Mouse (Mus musculus): ENCODE measurements around the gene Fgfr2. TPM values are rescaled to one million over a fixed set of nuclear protein-coding genes. Genes with fewer than 3 reads are reported as not detected.

The Fgfr2 gene
- polyA plus RNA-seq, 1 experiment from 2014 or later, result 133 TPM

DNA sequence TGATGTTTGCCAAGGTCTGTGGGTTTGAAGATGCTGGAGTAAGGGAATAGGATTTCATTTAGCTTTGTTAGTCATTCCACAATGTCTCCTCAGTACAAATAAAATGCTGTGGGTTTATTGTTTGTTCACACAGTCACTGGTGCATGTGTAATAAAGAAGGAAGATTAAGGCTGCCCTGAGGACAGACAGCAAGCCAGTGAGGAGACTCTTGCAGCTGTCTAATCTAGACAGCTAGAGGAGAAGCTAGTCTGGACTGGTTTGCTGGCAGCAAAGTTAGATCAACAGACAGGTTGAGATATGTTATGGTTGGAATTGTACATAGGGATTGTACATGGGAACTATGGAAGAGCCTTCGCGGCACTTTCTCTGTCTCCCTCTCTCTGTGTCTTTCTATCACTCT is 2115.9 kb downstream of the Fgfr2 start:
- Histone ChIP-seq H3K4me1 (ENCODE audit: control insufficient read depth, insufficient read depth, low read length) (no peaks in the 10 kb centered on the region), H3K4me3 (ENCODE audit: low read length) (no peak overlapping the region), H3K4me2 (replicated peaks; ENCODE audit: low read depth, low read length) (no peak overlapping the region), H3K27ac (ENCODE audit: low read depth, low read length) (no peak overlapping the region), H3K9me3 (ENCODE audit: control insufficient read depth, low read length) (peaks cover 17% of the 10 kb centered on the region), H3K9ac (ENCODE audit: low read depth, low read length) (no peak overlapping the region), H3K36me3 (ENCODE audit: control insufficient read depth, insufficient read depth, low read length) (no peaks in the 10 kb centered on the region), H3K27me3 (ENCODE audit: control insufficient read depth, insufficient read depth, low read length) (no peaks in the 10 kb centered on the region)
- 96% methylated on average over 2 of the region's 2 CpGs for WGBS
- no peak for ATAC-seq (ENCODE audit: low FRiP score, low TSS enrichment)

DNA sequence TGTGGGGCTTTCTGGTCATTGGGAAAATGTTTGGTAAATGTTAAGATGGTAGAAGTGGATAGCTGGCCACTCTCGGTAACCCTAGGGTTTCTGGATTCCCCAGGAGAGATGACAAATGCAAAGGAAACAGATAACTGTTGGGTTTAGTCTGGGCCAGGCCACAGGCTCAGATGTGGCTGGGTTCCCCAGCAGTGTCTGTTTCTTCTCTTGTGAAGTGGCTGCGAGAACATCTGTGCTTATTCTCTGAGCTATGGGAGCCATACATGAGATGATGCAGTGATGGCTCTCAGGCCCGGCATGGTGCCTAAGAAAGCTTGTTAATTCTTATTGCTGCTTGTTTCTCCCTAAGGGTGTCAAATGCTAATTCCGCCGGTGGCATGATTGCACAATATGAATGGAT is 2119.1 kb downstream of the Fgfr2 start:
- WGBS, result 94% methylated on average over 5 of the region's 5 CpGs
- Histone ChIP-seq H3K9ac (ENCODE audit: low read depth, low read length) (no peak overlapping the region), H3K4me1 (ENCODE audit: control insufficient read depth, insufficient read depth, low read length) (no peaks in the 10 kb centered on the region), H3K27ac (ENCODE audit: low read depth, low read length) (no peak overlapping the region), H3K27me3 (ENCODE audit: control insufficient read depth, insufficient read depth, low read length) (no peaks in the 10 kb centered on the region), H3K36me3 (ENCODE audit: control insufficient read depth, insufficient read depth, low read length) (no peaks in the 10 kb centered on the region), H3K9me3 (ENCODE audit: control insufficient read depth, low read length) (peaks cover 17% of the 10 kb centered on the region), H3K4me2 (replicated peaks; ENCODE audit: low read depth, low read length) (no peak overlapping the region), H3K4me3 (ENCODE audit: low read length) (no peak overlapping the region)
- no peak for ATAC-seq (ENCODE audit: low FRiP score, low TSS enrichment)

GRCm38 (mm10) chr7:131001976-131002726 is 2121.0 kb downstream of the Fgfr2 start:
- no peak for ATAC-seq (ENCODE audit: low FRiP score, low TSS enrichment)
- Histone ChIP-seq H3K4me1 (ENCODE audit: control insufficient read depth, insufficient read depth, low read length) (no peaks in the 10 kb centered on the region), H3K9me3 (ENCODE audit: control insufficient read depth, low read length) (peaks cover 14% of the 10 kb centered on the region), H3K4me2 (replicated peaks; ENCODE audit: low read depth, low read length) (no peak overlapping the region), H3K9ac (ENCODE audit: low read depth, low read length) (no peak overlapping the region), H3K27me3 (ENCODE audit: control insufficient read depth, insufficient read depth, low read length) (no peaks in the 10 kb centered on the region), H3K27ac (ENCODE audit: low read depth, low read length) (no peak overlapping the region), H3K4me3 (ENCODE audit: low read length) (no peak overlapping the region), H3K36me3 (ENCODE audit: control insufficient read depth, insufficient read depth, low read length) (no peaks in the 10 kb centered on the region)
- 79% methylated on average over 12 of the region's 12 CpGs for WGBS

DNA sequence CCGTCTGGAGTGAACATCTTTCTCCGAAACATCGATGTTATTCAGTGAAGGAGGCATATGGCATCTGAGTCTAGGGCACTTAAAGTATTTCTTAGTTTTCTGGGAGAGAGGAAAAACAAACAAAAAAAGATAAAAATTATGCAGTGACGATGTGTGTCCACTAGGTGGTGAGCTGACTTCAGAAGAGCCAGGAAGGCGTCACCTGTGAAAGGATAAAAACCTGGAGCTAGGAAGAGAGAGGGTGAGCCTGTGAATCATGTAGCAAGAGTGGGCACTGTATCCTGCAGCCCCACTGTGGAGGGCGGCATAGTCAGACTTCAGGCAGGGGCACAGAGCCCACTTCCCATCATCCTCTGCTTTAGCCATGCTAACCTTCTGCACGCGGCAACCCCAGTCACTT is 2129.2 kb downstream of the Fgfr2 start:
- no peak for ATAC-seq (ENCODE audit: low FRiP score, low TSS enrichment)
- Histone ChIP-seq H3K9ac (ENCODE audit: low read depth, low read length) (no peak overlapping the region), H3K27me3 (ENCODE audit: control insufficient read depth, insufficient read depth, low read length) (no peaks in the 10 kb centered on the region), H3K4me2 (replicated peaks; ENCODE audit: low read depth, low read length) (no peak overlapping the region), H3K4me3 (ENCODE audit: low read length) (no peak overlapping the region), H3K27ac (ENCODE audit: low read depth, low read length) (no peak overlapping the region), H3K9me3 (ENCODE audit: control insufficient read depth, low read length) (no peaks in the 10 kb centered on the region), H3K4me1 (ENCODE audit: control insufficient read depth, insufficient read depth, low read length) (no peaks in the 10 kb centered on the region), H3K36me3 (ENCODE audit: control insufficient read depth, insufficient read depth, low read length) (no peaks in the 10 kb centered on the region)
- WGBS, result 51% methylated on average over 8 of the region's 8 CpGs

- H3K27ac ChIP-seq (ENCODE audit: low read depth, low read length), result no peak overlapping the region
- no peak overlapping the region for H3K9ac ChIP-seq (ENCODE audit: low read depth, low read length)
- H3K9me3 ChIP-seq (ENCODE audit: control insufficient read depth, low read length), result no peaks in the 10 kb centered on the region
- no peaks in the 10 kb centered on the region for H3K36me3 ChIP-seq (ENCODE audit: control insufficient read depth, insufficient read depth, low read length)
- H3K4me2 ChIP-seq (replicated peaks; ENCODE audit: low read depth, low read length), result no peak overlapping the region
- WGBS, result 86% methylated on average over 13 of the region's 13 CpGs
- ATAC-seq (ENCODE audit: low FRiP score, low TSS enrichment), result no peak
- H3K27me3 ChIP-seq (ENCODE audit: control insufficient read depth, insufficient read depth, low read length), result no peaks in the 10 kb centered on the region
- H3K4me3 ChIP-seq (ENCODE audit: low read length), result no peak overlapping the region
- H3K4me1 ChIP-seq (ENCODE audit: control insufficient read depth, insufficient read depth, low read length), result no peaks in the 10 kb centered on the region
Observed at GRCm38 (mm10) chr7:130991174-130991789, 2131.9 kb downstream of the Fgfr2 start.

DNA sequence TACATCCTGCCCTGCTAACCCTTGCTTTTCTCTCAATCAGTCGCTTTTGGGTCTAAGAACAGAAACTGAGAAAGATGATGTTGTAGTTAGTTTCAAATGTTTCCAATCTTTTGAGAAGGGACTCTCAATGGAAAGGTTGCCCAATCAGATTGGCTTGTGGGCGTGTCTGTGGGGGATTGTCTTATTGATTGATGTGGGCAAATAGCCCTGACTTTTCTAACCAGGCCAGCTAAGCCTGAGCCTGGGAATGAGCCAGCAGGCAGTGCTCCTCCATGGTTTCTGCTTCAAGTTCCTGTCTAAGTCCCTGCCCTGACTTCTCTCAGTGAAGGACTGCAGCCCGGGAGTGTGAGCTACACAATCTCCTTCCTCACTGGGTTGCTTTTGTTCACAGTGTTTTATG is 2133.8 kb downstream of the Fgfr2 start:
- Histone ChIP-seq H3K27ac (ENCODE audit: low read depth, low read length) (no peak overlapping the region), H3K4me3 (ENCODE audit: low read length) (no peak overlapping the region), H3K4me1 (ENCODE audit: control insufficient read depth, insufficient read depth, low read length) (no peaks in the 10 kb centered on the region), H3K4me2 (replicated peaks; ENCODE audit: low read depth, low read length) (no peak overlapping the region), H3K36me3 (ENCODE audit: control insufficient read depth, insufficient read depth, low read length) (no peaks in the 10 kb centered on the region), H3K27me3 (ENCODE audit: control insufficient read depth, insufficient read depth, low read length) (no peaks in the 10 kb centered on the region), H3K9ac (ENCODE audit: low read depth, low read length) (no peak overlapping the region), H3K9me3 (ENCODE audit: control insufficient read depth, low read length) (no peaks in the 10 kb centered on the region)
- ATAC-seq (ENCODE audit: low FRiP score, low TSS enrichment), result no peak
- 58% methylated on average over 3 of the region's 3 CpGs for WGBS

DNA sequence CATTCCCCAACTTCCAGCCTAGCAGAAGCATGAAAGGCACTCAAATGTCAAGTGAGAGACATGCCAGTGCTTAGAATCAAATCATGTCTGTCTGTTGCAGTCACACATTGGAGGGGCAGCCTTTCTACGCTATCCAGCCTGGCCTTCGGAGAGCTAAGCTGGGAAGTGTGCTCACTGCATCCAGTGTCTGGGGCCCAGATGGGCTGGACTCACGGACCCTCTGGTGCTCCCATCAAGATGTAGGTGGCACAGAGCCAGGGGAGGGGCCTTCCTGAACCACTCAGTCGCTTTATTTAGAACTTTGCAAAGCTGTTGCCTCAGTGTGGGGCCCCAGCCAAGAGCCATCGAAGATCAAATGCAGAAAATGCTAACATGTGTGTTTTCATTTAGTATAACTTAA is 2135.0 kb downstream of the Fgfr2 start:
- H3K4me1 ChIP-seq (ENCODE audit: control insufficient read depth, insufficient read depth, low read length), result no peaks in the 10 kb centered on the region
- no peak overlapping the region for H3K9ac ChIP-seq (ENCODE audit: low read depth, low read length)
- WGBS, result 72% methylated on average over 5 of the region's 5 CpGs
- no peak for ATAC-seq (ENCODE audit: low FRiP score, low TSS enrichment)
- no peaks in the 10 kb centered on the region for H3K9me3 ChIP-seq (ENCODE audit: control insufficient read depth, low read length)
- no peaks in the 10 kb centered on the region for H3K36me3 ChIP-seq (ENCODE audit: control insufficient read depth, insufficient read depth, low read length)
- H3K4me2 ChIP-seq (replicated peaks; ENCODE audit: low read depth, low read length), result no peak overlapping the region
- H3K4me3 ChIP-seq (ENCODE audit: low read length), result no peak overlapping the region
- H3K27ac ChIP-seq (ENCODE audit: low read depth, low read length), result no peak overlapping the region
- H3K27me3 ChIP-seq (ENCODE audit: control insufficient read depth, insufficient read depth, low read length), result no peaks in the 10 kb centered on the region

GRCm38 (mm10) chr7:130985716-130986115 is 2137.4 kb downstream of the Fgfr2 start:
- Histone ChIP-seq H3K4me2 (replicated peaks; ENCODE audit: low read depth, low read length) (no peak overlapping the region), H3K9me3 (ENCODE audit: control insufficient read depth, low read length) (no peaks in the 10 kb centered on the region), H3K36me3 (ENCODE audit: control insufficient read depth, insufficient read depth, low read length) (no peaks in the 10 kb centered on the region), H3K4me1 (ENCODE audit: control insufficient read depth, insufficient read depth, low read length) (0 out of 2 replicates have a peak, but pooled peaks cover 2% of the 10 kb centered on the region), H3K9ac (ENCODE audit: low read depth, low read length) (no peak overlapping the region), H3K4me3 (ENCODE audit: low read length) (no peak overlapping the region), H3K27me3 (ENCODE audit: control insufficient read depth, insufficient read depth, low read length) (no peaks in the 10 kb centered on the region), H3K27ac (ENCODE audit: low read depth, low read length) (no peak overlapping the region)
- WGBS, result 68% methylated on average over 3 of the region's 3 CpGs
- no peak for ATAC-seq (ENCODE audit: low FRiP score, low TSS enrichment)

DNA sequence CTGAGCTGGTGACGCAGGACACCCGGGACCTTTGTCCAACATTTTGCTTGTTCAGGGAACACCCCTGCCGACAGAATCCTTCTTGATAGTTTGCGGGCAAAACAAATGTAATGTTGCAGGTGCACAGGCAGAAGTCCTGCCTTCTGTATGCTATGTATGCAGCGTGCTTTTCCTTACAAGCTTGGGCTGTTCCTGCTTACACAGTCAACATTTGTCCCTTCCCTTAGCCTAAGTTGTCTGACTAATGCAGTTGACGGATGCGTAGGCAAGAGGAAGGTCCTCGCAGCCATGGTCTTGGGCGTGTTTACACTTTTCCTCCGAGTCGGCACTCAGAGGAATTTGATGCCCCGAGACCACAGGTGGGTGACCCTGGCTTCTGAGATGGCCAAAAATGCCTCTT is 2138.0 kb downstream of the Fgfr2 start:
- ATAC-seq (ENCODE audit: low FRiP score, low TSS enrichment), result no peak
- 76% methylated on average over 12 of the region's 12 CpGs for WGBS
- 0 out of 2 replicates have a peak, but pooled peaks cover 2% of the 10 kb centered on the region for H3K4me1 ChIP-seq (ENCODE audit: control insufficient read depth, insufficient read depth, low read length)

More for the DNA sequence above, 2138.0 kb downstream of the Fgfr2 start:
- Histone ChIP-seq H3K36me3 (ENCODE audit: control insufficient read depth, insufficient read depth, low read length) (no peaks in the 10 kb centered on the region), H3K27me3 (ENCODE audit: control insufficient read depth, insufficient read depth, low read length) (no peaks in the 10 kb centered on the region), H3K9ac (ENCODE audit: low read depth, low read length) (no peak overlapping the region), H3K4me2 (replicated peaks; ENCODE audit: low read depth, low read length) (no peak overlapping the region), H3K27ac (ENCODE audit: low read depth, low read length) (no peak overlapping the region), H3K9me3 (ENCODE audit: control insufficient read depth, low read length) (no peaks in the 10 kb centered on the region), H3K4me3 (ENCODE audit: low read length) (no peak overlapping the region)

All from kidney, embryonic 14.5 days (tissue).